Mouse (Mus musculus) olfactory bulb, adult 2 months (tissue): ENCODE measurements around the gene Thap11.

Experiments used
- CTCF ChIP-seq: fragments of 200-500 bp; IDR thresholded peaks from 2 replicates; pipeline ENCODE4 v1.5.1; 2012; ENCODE audit warnings: low read depth, mild to moderate bottlenecking, low read length, moderate library complexity; ENCODE audit not compliant: insufficient read depth
- POLR2A ChIP-seq: fragments of 200-500 bp; IDR thresholded peaks from 2 replicates; pipeline ENCODE4 v1.6.1; 2012; ENCODE audit warnings: mild to moderate bottlenecking, low read depth, low read length, moderate library complexity; ENCODE audit not compliant: insufficient read depth

GRCm38 (mm10) chr8:105892432-105892831, 37.5 kb downstream of the Thap11 start:
- no peak for TF ChIP-seq CTCF
- TF ChIP-seq POLR2A, result no peak
